Mouse (Mus musculus) embryo, embryonic 11.5 days (tissue): ENCODE data around the gene Veph1.

ENCODE experiments used
- DNase-seq: peaks from one replicate; pipeline ENCODE4 v3.0.0-alpha.2; 2012; ENCODE audit warnings: low read depth, low spot score

The Veph1 gene

DNA sequence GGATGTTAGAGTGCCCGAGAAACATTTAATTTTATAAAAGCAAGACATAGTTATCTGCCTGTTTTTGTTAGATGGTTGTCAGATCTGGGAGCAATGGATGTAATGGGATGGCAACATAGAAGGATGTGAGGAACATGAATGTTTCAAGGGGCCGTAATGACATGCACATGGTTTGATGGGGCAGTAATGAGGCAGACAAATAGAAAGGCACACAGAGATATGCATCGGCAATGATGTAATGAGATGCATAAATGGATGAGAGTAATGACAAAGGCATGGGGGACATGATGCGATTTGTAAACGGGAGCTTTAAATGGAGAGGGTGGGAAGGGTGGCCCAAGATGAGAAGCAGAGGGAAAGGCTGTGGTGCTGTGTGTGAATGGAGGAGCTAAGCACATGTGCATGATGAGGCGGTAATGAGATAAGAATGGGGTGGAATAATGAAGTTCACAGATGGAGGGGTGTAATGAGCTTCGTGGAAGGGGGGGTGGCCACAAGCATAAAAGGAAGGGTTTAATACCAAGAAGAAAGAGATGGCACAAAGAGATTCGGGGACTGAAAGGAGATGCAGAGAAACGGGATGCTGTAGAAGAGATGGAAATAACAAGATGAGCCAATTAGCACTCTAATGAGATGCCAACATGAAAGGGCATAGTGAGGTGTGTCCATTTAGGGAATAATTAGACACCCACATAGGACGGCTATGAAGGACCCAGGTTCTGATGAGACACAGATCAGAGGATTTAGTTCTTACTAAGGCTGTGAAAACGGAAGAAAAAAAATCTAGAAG lies 194.6 kb downstream of the Veph1 start:
- no peak for DNase-seq

DNA sequence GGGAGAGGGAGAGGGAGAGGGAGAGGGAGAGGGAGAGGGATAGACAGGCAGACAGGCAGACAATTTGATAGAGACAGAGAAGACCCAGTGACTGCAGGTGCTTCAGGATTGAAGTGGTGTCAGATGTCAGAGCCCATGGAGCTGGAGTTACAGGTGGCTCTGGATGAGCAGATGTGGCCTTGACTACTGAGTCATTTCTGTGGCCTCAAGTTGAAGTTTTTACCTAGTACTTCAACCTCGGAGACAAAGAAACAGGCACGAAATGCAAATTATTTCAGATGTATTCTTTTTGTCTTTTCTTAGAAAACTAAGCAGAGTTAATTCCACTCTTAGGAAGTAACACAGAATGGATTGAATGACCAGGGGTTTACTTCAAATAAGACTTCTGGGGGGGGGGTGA lies 195.6 kb downstream of the Veph1 start:
- DNase-seq = no peak

DNA sequence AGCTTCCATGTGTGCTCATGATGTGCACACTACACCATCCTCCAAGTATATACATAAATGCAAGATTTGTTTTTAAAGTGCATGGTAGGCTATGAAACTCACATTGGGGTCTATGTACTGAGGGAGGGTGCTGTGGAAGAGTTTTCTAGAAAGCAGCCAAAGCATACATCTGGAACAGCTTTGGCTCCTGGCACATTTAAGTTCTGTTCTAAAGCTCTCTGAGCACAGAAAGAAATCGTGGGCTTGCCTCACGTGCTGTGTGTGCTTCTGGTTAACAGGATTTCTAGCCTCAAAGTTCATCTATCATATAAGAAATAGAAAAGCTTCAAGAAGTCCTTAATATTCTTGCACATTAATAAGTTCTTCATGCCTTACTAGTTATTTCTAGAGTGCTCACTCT lies 204.9 kb downstream of the Veph1 start:
- DNase-seq = no peak

DNA sequence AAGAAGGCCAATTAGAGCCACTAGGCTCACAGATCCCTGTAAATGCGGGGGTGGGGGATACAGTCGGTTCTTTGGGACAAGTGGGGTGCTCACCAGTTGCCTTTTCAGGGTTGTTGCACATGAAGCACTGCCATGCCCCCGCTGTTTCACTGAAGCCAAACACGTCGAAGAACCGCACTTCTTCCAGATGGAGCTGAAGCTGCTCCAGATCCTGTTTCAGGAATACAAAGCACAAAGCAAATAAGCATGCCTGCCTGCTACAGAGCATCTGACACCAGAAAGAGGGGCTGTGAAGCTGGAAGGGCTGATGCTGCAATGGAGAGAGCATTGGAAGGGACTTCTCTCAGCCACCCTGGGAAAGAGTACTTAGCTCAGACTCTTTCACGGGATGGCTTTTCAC lies 209.0 kb downstream of the Veph1 start:
- DNase-seq = no peak

DNA sequence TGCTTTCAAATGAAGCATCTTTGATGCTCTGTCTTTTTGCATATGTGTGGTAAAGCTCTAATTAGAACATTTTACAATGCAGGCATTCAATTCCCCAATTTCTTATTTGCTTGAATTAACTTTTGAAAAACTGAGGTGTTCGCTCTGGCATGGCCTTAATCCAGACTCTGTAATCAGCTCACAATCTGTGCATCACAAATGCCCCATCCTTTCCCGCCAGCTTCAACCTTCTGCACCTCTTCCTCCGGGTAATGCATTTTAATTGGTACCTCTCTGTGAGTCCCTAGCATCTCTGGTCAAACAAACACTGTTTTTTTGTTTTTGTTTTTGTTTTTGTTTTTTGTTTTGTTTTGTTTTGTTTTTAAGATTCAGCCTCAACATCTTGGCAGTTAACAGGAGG lies 212.8 kb downstream of the Veph1 start:
- DNase-seq = no peak

DNA sequence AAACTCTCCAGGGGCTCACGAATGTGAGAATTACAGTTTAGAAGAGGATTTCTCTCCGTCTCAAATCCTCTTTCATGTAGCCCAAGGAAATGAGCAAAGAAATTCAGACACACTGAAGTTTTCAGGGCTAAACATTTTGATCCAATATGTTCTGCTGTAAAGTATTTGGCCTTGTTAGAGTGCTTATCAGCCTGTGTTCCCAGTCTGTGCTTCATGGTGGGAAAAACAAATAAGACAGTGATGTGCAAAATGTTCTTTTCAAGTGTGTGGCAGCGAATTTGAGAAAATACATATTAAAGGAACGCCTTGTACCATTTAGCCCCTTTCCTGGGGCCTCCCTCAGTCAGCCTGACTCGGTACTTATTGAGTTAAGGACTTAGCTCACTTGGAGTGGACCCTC lies 213.2 kb downstream of the Veph1 start:
- DNase-seq = no peak

DNA sequence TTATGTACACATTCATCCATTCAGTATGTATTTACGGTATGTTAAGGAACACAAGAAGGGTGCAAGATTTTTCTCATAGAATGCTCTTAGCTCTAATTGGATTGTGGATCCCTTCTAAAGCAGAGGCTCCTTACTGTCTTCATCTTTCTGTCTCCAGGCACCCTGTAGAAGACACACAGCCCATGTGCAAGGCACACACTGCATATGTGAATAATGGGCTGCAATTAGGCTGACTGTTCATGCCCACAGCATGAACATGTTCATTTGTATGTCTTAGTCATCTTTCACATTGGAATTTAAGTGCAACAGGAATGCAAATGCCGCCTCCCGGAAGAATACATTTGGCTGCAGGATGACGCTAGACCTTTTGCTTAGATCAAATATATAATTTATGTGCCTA lies 213.7 kb downstream of the Veph1 start:
- no peak for DNase-seq

DNA sequence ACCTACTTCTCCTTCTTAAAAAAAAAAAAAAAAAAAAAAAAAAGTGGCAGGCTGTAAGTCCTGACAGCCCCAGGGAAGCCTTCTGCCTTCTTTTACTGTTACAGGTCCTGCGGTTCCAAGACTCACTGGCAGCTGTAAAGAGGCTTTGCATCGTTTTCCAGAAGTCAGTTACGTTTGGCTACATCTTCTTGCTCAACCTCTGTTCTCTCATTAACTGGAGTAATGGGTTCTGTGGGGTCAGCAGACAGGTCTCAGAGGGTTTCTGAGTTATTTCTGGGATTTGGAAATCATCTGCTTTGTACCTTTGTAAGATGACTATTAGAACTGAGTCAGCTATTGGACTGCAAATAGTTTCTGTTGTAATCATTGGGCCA lies 215.3 kb downstream of the Veph1 start:
- DNase-seq = no peak

DNA sequence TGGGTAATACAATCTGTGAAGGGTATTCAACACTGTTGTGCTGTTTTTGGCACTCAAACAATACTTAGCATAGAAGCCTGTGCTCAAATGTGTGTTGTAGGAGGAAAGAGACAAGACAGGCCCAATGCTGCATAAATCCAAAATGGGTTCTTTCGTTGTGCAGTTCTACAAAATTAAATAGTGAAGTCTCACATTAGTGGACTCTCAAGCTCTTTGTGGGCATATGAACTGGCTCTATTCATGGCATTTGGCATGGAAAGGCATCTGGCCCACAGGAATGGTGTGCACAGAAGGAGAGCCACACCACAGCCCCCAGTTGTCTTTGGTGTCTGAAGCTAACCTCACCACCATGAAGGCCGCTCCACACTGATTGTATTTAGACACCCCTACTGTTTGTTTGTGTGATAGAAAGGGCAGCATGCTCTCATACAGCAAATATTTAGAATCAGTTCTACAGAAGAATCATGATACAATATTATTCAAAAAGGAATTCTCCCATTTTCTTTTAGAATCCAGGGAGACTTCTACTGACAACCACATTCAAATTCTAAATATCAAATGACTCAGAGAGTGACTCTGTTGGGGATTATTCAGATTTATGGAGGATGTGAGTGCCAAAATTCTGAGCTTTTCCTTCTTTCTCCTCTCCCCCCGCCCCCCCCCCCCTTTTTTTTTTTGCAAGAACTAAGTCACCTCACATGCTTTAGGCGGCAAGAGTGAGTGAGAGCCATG lies 215.8 kb downstream of the Veph1 start:
- DNase-seq = no peak

DNA sequence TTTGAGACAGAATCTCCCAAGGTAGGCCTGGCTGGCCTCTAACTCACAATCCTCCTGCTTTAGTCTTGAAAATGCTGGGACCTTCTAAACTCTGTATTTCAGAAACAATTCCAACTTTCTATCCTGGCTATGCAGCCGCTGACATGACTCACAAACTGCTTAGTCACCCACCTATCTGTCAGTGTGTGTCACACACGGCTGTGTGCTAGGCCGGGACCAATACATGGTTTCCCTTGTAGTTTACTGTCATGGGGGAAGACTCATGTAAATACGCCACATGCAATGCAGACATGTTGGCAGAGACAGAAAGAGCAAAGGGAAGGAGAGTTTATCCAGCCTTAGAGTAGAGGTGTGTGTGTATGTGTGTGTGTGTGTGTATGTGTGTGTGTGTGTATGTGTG lies 216.8 kb downstream of the Veph1 start:
- DNase-seq = no peak

DNA sequence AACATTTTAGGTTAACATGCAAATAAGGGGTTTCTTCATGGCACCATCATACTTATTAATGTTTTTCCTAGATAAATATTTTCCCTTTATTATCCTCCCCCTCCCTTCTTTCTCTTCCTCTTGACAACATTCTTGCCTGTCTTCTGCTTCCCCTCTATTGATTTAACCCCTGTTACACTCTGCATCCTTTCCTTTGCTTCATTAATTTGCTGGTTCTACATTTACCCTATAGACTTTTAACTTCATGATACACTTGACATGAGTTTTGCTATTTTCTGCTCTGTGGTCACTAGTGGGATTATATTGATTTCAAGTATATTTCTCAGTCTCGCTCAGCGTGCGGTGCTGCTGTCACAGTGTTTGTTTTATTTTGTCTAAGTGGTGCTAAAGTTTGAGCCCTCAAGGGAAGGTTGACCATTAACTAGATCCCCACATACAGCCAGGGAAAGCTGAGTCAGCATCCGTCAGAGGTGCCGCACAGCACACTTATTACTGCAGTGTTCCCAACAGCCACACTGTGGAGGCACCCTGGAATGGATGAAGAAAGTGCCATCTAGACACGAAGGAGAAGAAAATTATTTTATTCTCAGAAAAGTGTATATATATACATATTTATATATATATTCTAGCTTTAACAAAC lies 217.6 kb downstream of the Veph1 start:
- DNase-seq = no peak

DNA sequence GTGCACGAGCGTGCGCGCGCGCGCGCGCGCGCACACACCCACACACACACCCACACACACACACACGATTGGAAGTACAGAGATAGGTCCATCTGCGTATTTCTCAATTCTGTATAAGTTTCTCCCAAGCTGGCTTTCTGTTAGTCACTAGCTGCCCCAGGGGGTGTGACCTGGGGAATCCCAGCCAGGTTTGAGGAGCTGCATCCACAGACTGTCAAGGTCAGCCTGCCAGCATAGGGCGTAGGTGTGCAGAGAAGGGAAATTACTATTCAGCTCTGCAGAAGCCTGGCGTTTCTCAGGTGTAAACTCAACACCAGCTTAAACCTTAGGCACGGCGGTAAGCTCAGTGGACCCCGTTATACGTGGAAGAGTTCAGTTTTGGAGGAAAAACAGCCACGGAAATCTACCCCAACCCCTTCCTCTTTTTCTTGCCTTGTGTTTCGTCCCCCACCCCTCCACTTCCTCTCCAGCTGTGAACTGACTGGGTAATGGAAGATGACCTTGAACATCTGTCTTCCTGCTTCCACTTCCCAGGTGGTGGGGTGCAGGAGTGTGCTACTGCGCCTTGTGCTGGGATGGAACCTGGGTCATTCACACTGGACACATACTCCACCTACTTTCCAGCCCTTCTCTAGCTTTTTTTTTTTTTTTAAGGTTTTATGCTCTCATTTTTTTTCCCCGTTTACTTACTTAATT lies 218.5 kb downstream of the Veph1 start:
- no peak for DNase-seq

DNA sequence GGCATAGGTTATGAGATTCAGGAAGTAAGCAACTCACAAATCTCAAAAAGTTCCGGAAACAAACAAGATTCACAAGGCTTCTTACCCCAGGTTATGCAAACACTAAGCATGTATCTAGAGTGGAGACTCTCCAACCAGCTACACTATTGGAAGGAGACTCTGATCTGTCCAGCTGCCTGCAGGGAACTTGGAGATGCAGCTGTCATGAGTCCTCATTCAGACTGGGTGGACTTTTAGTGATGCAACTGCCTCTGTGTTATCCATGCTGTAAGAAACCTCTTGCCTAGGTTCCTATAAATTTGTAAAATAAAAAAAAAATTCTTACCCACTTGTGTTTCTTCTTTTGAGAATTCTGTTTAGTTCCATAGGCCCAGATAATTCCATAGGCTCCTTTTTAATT lies 226.4 kb downstream of the Veph1 start:
- no peak for DNase-seq

DNA sequence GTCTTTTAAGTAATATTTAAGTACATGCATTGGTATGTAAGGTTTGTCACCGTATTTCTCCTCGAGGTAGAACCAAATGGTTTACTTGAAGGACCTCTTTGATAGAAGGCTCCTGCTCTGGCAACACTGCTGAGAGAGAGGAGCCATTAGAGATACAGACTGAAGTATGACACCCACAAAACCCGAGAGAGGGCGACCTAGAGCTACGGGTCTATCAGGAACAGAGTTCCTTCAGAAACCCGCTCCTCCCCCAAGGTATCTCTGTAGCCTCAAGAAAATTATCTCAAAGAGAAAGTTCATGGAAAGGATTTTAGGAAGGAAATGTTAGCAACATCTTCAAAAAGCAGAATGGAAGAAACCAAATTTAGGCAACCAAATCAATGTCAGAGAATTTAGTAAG lies 232.8 kb downstream of the Veph1 start:
- no peak for DNase-seq

DNA sequence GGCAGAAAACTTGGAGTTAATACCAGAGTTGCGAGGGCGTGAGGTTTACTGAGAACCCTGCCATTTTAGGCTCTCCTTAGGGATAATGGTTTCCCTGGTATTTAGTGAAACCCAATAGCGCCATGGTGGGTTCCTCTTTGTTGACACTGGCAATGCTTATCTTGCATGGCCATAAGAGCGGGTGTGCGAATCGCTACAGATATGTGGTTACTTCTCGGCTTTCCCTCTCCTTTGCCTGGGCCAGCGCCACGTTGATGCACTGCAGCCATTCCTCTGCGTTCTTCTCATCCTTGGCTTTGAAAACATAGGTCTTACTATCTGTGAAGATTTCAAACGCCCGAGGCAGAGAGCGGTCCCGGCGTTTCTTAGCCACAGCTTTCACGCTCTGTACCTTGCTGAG lies 239.7 kb downstream of the Veph1 start:
- no peak for DNase-seq

DNA sequence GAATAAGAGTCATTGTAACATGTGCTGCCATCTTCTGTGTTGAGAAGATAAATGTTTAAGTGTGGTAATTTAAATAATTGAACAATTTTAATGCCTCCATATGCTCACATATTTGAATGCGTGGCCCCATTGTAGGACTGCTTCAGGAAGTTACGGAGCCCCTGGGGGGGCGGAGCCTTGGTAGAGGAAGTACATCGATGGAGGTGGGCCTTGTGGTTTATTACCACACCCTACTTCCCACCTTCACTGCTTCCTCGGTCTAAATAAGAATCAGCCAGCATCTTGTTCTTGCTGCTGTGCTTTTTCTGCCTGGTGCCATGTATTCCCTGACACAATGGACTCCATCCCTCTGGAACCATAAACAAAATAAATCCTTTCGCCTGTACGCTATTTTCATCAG lies 241.0 kb downstream of the Veph1 start:
- DNase-seq = no peak

DNA sequence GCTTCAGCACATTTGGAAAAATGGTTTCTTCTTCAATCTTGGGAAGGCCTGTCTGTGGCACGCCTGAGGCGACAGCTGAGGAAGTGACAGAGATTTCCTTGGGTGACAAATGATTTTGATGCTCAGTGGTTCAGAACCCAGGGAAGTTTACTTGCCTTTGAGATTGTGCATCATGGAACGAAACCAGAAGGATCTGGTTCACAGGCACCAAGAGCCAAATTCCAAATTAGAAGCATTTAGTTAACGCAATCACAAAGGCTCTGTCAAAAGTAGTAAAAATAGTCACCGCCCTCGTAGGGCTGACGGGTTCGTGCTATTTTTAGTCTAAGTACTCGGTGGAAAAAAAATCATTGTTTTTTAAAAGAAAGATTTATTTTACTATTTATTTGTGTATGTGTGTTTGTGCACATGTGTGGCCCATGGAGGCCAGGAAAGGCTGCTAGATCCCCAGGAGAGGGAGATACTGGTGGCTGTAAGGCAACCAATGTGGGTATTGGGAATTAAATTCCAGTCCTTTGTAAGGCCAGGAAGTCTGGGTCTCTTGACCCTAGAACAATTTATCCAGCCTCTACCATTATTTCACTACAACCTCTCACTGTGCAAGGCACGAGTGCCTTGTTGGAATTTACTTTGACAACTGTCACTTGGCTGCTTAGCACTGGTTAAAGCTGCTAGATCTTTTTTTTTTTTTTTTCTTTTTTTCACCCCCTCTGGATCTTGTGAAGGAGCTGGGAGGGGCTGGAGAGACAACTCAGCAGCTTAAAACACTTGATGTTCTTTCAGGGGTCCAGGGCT lies 246.3 kb downstream of the Veph1 start:
- no peak for DNase-seq

DNA sequence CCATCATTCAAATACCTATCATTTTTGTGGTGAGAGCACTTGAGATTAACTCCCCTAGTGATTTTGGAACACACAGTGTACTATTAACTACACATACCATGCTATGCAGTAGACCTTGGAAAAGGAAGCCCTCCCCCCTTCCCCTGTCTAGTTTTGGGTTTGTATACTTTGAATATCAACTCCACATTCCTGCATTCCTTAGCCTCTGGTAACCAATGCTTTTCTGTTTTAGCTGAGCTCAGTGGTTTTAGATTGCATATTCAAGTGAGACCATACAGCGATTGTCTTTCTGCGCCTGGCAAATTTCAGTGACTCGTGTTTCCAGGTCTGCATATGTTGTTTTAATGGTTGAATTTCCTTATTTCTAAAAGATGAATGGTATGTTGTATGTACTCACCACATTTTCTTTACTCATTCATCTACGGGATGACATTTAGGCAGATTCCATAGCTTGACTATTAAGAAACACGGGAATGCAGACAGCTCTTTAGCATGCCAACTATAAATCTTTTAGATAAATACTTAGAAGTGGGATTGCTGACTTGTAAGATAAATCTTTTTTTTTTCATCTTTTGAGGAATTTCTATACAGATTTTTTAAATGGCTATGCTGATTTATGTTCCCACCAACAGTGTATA lies 255.7 kb downstream of the Veph1 start:
- DNase-seq = peak; percentile 26

DNA sequence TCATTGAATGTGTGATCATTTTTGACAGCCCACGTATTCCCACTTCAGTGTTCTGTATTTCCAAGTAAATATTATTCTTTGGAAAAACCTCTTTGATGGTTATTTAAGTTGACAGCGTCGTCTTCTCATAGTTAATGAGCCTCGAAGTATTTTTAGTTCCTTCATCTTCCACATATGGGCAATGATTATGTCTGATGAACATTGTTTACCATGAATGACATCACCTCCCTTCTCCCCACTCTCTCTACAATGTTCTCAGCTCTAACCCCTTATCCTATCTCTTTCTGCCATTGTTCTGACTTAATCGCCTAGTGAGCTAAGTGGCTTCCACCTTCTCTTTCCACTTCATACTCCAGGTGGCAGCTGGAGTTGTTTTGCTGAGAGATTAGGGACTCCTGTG lies 261.4 kb downstream of the Veph1 start:
- no peak for DNase-seq

DNA sequence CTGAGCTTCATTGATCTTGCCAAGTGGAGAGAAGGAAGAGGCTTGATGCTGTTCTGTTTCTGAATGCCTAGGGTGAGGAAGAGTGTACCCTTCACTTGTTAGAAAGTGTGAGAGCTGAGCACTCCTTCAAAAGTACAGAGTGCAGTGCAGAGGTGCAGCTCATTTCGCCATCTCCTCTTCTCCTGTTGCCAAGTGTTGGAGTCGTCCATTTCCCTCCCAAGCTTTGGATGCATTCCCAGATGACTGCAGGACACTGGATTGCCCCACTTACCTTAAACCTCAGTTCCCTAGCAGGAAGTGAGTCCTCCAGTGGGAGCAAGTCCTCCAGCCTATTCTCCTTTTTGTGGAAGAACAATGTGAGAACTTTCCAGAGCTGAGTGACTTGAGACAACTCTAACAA lies 263.3 kb downstream of the Veph1 start:
- no peak for DNase-seq

DNA sequence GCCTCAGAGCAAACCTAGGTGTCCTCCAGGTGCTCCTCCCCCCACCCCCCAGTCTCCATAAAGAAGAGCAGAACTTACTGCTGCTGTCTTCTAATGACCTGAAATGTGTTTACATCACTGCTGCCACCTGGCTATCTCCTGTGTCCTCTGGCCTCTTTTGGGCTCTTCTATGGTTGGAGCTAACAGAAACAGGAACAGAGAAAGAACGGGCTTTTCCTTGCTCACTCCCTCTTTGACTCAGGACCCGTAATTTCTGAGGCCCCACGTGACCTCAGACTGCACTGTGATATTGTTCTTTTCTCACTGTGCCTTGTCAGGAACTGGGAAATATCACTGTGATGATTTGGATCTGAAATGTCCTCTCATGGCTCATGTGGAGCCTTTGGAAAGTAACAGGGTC lies 271.2 kb downstream of the Veph1 start:
- no peak for DNase-seq
